Mouse (Mus musculus): ENCODE measurements around the gene Olfr1347. TPM values are rescaled to one million over a fixed set of nuclear protein-coding genes. Genes with fewer than 3 reads are reported as not detected.

Olfr1347 gene
- polyA plus RNA-seq (2017; shearing (Covaris generic)) = not detected

DNA sequence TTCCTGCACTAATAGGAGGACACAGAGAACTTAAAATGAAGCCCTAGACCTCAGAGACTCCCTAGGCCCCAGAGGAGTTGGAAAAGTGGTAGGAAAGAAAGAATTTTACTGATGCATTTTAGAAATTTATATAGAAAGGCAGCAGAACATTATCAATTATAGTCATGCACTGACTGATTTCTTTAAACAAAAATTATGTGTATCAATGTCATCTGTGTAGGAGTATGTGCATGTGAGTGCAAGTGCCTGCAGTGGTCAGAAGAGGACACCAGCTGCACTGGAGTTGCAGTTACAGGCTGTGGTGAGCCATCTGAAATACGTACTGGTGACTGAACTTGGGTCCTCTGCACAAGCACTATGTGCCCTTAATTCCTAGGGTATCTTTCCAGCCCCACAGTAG lies at the start of gene Olfr1347:
Gene Olfr1347, minus strand, starts transcription at position 101 of the 400 bp plus-strand sequence.

DNA sequence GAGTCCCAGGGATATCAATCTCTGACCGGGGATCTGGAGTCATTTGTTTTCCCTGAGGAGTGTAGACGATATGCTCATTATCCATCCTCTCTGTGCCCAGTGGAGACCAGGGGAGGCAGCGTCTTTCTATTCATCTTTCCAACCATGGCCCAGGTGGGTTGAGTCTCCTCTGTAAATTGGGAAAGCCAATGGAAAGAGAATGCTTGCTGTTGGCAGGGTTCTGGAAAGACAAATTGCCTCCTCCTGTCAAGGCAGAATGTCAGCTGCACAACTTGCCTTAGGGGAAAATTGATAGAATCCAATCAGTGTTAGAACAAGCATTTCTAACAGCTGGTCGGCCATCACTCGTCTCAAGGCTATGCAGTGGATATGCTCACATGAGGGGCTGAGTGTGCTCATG lies 23.3 kb upstream of the Olfr1347 start, which contains the start of gene Olfr1349:
Gene Olfr1349, minus strand, starts transcription at position 101 of the 400 bp plus-strand sequence.

DNA sequence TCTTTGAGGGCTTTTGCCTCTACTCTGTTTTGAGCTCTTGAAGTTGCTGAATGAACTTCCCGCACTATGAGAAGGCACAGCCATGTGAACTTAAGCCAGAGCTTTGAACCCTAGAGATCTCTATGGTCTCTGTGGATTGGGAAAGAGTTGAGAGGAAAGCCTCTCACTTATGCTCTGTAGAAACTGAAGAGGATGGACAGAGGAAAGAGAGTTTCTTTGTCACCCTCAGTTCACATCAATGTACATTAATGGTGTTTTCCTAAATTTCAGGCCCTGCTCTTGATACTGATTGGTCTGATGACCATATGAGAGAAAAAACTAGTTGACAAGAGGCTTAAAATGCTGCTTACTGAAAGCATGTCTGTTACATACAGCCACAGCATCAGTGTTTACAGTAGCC lies 9.1 kb upstream of the Olfr1347 start, which contains the start of gene Olfr1348:
Gene Olfr1348, minus strand, starts transcription at position 101 of the 400 bp plus-strand sequence.

DNA sequence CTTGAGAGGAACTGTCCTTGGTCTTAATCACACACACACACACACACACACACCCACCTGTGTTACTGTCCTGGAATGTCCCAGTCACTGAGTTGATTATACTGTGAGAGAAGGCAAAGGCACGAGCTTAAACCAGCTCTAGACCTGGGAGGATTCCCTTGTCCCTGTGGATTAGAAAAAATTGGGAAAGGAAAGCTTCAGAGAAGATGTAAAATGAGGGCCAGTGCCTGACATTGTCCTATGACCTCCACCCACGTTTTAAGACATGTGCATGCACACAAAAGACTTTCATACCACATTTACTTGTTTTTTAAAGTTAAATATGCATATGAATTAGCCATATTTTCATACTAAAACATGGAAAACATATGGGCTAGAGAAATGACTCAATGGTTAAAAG lies 12.7 kb downstream of the Olfr1347 start, which contains the start of gene Olfr5:
Gene Olfr5, minus strand, starts transcription at position 101 of the 400 bp plus-strand sequence.

DNA sequence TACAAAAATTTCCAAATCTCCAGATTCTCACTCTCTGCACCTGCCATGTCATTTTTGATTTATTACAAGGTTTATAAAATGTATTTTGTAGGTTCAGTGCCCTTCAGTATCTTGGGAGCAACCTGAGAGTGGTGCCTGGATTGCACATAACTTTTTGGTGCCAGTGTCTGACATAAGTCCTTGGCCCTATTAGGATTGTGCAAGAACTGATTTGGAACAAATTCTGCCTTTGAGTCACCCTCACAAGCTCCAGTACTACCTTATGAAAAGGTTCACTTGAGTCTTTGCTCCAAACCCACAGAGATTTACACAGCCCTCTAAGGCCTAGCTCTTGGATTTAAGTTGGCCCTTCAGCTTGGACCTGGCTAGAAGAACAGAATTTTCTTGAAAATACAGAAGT lies 32.6 kb downstream of the Olfr1347 start, which contains the start of gene Olfr1346:
Gene Olfr1346, plus strand, starts transcription at position 151 of the 400 bp plus-strand sequence.

DNA sequence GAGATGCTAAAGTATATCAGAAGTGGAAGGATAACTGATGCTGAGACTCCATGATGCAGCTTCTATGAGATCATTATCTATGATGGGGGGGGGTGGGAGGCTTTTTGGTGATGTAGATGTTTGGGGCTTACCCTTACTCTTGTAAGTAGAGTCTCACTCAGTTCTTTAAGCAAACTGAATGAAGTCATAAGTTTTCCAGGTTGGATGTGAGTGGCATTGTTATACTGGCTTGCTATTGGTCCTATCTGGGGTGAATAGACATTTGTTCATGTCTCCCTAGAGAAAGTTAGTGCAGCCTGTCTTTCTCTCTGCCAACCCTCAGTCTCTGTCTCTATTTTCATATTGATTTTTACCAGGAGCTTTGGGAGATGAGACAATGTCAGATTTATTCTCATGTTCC lies 43.7 kb downstream of the Olfr1347 start, which contains the start of gene Olfr1336:
Gene Olfr1336, plus strand, starts transcription at position 301 of the 400 bp plus-strand sequence.

DNA sequence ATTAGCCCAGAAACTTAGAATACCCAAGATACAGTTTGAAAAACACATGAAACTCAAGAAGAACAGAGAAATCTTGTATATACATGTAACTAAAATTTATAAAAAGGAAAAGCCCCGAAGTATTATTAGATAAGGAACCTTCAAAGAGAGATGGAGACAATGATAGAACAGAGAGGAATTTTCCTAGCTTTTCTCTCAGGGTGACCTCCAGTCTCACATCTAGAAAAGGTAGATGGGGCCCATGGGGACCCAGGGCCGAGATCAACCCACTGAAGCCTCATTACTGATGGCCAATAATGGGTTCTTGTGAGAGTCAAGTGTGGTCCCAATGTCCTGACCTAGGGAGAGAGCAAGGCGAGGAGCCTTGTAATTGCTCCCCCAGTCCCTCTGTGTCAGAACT lies 61.2 kb downstream of the Olfr1347 start, which contains the start of gene Olfr1344:
Gene Olfr1344, plus strand, starts transcription at position 301 of the 400 bp plus-strand sequence.

Other genes starting within 250 kb of the Olfr1347 start
- not detected for gene Epp13, start 247.0 kb downstream of the Olfr1347 start, polyA plus RNA-seq (2017; shearing (Covaris generic))
- gene Zfp667, start 213.2 kb downstream of the Olfr1347 start, polyA plus RNA-seq (2017; shearing (Covaris generic)) = 8.4 TPM
- 0.22 TPM for gene Zfp583, start 168.5 kb downstream of the Olfr1347 start, polyA plus RNA-seq (2017; shearing (Covaris generic))
- gene Gm3854, start 156.0 kb downstream of the Olfr1347 start, polyA plus RNA-seq (2017; shearing (Covaris generic)) = 0.89 TPM
- 1.9 TPM for gene Zfp78, start 136.5 kb downstream of the Olfr1347 start, polyA plus RNA-seq (2017; shearing (Covaris generic))
- gene Zfp28, start 116.5 kb downstream of the Olfr1347 start, polyA plus RNA-seq (2017; shearing (Covaris generic)) = 5.9 TPM
- gene Smim17, start 101.0 kb downstream of the Olfr1347 start, polyA plus RNA-seq (2017; shearing (Covaris generic)) = 0.61 TPM
- not detected for gene Gm20715, start 89.5 kb downstream of the Olfr1347 start, polyA plus RNA-seq (2017; shearing (Covaris generic))
- not detected for gene Olfr1344, start 61.1 kb downstream of the Olfr1347 start, polyA plus RNA-seq (2017; shearing (Covaris generic))
- 0.05 TPM for gene Olfr1336, start 43.6 kb downstream of the Olfr1347 start, polyA plus RNA-seq (2017; shearing (Covaris generic))
- 0.35 TPM for gene Olfr1346, start 32.7 kb downstream of the Olfr1347 start, polyA plus RNA-seq (2017; shearing (Covaris generic))
- not detected for gene Olfr5, start 12.8 kb downstream of the Olfr1347 start, polyA plus RNA-seq (2017; shearing (Covaris generic))
- not detected for gene Olfr1348, start 9.0 kb upstream of the Olfr1347 start, polyA plus RNA-seq (2017; shearing (Covaris generic))
- gene Olfr1349, start 23.2 kb upstream of the Olfr1347 start, polyA plus RNA-seq (2017; shearing (Covaris generic)) = not detected
- gene Olfr1350, start 65.1 kb upstream of the Olfr1347 start, polyA plus RNA-seq (2017; shearing (Covaris generic)) = 0.24 TPM
- not detected for gene Zim1, start 196.7 kb upstream of the Olfr1347 start, polyA plus RNA-seq (2017; shearing (Covaris generic))
- not detected for gene Peg3, start 230.7 kb upstream of the Olfr1347 start, polyA plus RNA-seq (2017; shearing (Covaris generic))
- gene Usp29, start 230.8 kb upstream of the Olfr1347 start, polyA plus RNA-seq (2017; shearing (Covaris generic)) = 0.33 TPM